Mouse (Mus musculus) thymus, postnatal 4 days (tissue): ENCODE measurements at regions not wholly inside any gene's neighbourhood (a gene's known extent, or its start where the extent isn't known, plus 50 kb on each side); places are given as distances from the start of the nearest gene placed in this dataset.
"Not testable (repeated sequence)": the region's sequence is repeated elsewhere in the genome, so short reads cannot be mapped to it uniquely, and the experiment has no call there.

Experiments
- DNase-seq: peaks from one replicate; pipeline ENCODE4 v3.0.0; 2021

DNA sequence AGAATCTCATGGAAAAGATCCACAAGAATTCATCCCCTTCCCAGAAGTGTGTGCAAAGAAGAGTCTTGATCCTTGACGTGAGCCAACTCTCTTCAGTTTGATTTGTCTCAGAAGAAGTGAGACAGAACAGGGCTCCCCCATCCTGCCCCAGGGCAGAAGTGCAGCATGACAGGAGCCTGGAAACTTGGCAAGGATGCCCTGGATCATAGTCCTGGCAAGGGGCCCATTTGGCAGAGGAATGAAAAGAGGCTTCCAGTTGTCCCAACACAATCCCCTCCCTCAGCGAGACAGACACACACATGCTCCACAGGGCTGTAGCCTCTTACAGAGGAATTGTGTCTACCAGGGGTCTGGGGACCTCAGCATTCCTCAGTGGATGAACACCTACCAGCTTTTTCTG, 102.7 kb downstream of the Ptpn20 start:
- no peak for DNase-seq

DNA sequence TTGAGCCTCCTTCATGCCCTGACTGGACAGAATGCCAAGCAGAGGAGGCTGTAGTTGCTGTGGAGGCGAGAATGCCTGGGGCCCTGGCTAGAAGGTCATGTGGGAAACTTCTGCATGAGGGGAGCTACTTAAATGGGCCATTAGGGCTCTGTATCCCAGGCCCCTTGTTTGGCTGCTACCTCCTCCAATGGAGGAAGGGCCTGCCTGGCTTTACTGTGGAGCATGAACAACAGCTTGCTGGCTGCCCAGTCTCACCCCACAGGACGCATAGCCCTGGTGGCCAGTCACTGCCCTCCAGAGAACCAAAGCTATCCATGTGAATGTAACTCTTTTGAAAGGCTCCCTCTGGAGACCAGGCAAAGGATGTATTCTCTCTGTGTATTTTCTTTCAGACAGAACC, 105.2 kb downstream of the Ptpn20 start:
- DNase-seq, result no peak

DNA sequence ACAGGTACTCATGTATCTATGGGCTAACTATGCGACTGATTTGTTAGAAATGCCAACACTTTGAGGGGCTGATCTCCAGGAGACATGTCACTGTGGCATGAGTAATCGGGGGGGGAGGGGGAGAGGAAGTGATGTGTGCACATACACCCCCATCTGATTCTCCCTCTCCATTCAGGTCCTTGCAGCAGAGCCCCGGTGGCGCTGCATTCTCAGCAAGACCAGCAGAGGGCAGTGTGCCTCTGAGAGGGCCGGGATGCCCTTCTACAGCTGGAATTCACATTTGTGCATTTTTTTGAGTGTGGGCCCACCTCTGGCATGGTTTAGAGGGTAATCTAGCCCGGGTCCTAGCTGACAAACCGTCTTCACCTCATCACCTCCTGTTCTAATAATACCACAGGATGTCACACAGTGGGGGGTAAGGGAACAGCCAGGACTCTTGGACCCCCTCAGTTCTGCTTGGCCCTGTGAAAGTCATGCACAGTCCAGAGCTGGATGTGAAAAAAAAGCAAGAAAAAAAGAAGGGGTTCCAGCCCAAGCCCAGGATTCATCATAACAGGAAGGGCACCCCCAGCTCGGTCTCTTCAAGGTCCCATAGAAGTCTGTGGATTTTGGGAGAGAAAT, 106.5 kb downstream of the Ptpn20 start:
- peak; percentile 76 for DNase-seq

DNA sequence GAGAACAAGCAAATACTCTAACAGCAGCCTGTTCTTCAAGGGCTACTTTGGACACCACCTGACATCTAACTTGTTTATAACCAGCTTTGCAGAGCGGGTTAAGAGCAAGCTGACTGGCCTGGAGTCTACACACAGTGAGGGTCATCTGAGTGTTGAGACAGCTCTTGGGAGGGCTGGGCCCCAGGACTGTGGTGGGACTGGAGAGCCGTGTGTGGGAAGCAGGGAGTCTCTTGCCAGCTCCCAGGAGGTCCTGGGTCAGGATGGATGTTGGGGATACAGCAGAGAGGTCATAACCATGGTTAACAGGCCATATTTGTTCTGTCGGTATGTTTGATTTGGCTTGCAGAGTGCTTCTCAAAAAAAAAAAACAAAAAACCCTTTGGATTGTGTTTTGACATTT, 107.8 kb downstream of the Ptpn20 start:
- no peak for DNase-seq

DNA sequence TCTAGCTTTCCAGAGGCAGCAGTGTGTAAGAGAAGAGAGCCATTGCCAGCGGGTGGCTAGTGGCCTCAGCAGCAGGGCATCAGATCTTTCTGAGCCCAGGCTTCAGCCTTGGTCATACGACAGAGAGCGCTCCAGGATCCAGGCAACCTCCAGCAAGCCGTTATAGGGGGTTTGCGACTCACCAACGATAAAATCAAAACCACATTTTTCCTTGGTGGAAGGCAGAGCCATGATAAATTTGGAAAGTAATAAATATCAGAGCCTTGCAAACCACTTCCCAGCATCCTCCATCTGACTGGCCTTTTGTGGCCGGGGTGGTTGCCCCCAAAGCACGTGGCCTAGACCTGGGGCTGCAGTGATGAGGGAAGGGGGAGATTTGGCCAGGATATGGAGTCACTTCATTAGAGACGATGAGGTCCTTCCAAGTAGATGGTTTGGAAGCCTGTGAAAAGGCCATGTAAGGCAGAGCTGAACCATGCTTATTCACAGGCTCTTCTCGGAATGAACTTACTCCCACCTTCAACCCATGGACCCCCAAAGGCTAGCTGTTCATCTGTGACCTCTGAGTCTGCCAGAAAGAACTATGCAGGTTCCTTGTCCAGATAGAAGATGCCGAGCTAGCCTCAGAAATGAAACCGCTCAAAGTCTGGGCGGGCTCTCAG, 110.9 kb downstream of the Ptpn20 start:
- DNase-seq, result no peak

DNA sequence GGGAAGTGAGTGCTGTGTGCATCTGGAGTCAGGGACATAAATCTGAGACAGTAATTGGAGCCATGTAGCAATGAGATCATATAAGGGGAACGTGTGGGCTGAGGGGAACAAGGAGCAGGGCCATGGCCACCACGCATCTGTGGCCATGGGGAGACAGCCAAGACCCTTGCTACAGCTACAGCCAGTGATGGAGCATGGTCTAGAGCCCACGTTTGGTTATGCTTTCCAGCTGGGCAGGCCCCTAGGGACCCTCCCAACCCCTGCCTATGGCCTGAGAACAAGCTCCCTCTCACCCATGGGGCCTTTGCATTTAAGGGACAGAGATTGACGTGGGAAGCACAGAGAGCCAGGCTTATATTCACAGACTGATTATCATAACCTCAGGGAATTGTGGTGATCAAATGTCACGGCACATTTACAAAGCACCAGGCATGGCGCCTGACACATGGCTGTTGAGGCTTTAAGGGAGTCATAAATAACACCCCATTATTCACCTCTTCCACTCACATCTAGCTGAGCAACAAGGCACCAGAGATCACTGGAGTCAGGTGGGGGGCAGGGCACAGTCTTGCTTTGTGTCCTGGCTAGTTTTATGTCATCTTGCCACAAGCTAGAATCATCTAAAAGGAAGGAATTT, 118.8 kb downstream of the Ptpn20 start:
- DNase-seq, result no peak

DNA sequence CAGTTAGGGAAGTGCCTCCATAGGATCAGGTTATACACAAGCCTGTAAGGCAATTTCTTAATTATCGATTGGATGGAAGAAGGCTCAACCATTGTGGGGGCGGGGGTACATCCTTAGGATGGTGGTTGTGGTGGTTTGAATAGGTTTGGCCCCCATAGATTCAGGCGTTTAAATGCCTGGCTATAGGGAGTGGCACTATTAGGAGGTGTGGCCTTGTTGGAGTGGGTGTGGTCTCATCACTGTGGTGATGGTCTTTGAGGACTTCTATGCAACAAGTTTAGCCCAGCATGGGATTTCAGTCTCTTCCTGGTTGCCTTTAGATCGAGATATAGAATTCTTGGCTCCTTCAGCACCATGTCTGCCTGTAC, 119.3 kb downstream of the Ptpn20 start:
- DNase-seq, result no peak

DNA sequence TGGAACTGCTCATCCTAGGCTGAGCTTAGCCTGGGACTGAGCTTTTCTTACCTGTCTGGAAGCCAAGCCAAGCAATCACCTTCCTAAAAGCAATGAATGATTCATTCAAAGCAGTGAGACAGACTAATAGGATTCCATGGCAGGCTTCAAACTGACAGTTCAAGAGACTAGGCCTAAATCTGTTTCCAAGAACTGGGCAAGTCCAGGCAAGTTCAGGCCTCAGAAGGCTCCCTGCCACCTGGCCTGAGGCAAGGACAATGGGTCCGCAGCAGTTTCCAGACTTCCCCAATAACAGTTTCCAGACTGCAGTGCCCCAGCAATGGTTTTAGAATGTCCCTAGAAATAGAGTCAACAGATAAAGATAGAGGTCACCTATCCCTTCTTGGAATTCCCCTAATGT, 123.5 kb downstream of the Ptpn20 start:
- no peak for DNase-seq

DNA sequence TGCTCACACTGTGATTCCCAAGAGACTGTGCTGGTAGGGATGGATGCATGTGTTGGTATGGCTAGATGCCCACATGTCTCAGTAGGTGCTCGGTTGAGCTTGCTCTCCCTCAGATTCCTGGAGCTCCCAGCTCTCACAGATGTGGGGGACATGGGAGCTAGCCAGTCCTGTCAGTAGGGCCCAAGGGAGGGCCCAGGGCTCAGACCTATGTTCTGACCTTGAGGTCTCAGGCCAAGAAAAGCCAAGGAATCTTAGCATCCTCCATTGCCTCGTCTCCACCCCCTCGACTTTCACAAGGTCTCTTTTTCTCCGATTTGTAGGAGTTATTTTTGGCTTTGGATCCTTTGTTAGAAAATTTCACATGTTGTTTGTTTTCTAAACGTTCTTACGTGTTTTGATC, 130.6 kb downstream of the Ptpn20 start:
- no peak for DNase-seq

DNA sequence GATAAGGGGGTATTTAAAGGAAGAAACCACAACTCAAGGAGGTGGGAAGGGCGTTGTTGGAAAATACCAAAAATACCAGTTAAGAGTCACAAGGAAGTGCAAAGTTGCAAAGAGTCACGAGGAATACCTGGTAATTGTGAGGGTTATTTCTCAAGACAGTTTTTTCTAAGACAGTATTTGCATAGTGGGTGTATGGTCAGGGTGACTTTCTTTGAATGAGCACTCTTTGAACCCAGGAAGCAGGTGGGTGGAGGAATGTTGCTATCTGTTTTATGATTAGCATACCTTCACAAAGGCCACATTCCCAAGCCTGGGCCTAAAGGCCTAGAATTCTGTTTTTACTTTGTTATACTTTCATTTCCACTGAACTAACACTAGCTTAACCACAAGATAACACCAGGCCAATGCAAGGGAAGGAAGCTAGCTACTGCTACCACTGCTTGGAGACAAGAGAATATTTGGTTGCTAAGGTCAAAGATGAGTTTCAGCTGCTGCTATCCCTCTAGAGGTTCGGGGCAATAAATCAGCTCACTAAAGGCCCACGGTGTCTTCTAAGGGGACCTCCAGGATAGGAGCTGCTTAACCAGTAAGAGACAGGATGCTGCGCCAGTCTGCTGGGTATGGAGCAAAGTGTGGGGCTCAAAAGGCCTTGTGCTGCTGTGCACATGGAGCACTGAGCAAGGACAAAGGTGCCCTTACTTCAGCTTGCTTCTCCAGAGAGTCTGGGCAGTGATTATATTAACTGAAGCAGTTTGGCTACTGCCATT, 133.6 kb downstream of the Ptpn20 start:
- DNase-seq, result not testable (repeated sequence)

DNA sequence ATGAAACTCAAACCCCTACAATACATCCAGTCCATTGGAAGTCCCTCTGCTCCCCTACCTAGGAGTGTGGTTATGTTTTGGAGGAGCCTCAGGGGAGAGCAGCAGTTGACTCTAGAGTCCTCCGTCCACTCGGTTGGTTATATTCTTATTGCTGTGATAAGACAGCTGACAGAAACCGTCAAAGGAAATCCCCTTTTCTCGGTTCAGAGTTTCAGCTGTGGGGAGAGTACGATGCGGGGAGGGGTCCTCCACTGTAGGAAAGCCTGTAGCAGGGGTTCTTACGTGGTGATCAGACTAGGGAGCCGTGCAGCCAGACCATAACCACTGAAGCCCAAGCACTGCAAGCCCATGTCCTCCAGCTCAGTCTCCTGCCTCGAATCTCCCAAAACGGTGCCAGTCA, 137.5 kb downstream of the Ptpn20 start:
- no peak for DNase-seq

DNA sequence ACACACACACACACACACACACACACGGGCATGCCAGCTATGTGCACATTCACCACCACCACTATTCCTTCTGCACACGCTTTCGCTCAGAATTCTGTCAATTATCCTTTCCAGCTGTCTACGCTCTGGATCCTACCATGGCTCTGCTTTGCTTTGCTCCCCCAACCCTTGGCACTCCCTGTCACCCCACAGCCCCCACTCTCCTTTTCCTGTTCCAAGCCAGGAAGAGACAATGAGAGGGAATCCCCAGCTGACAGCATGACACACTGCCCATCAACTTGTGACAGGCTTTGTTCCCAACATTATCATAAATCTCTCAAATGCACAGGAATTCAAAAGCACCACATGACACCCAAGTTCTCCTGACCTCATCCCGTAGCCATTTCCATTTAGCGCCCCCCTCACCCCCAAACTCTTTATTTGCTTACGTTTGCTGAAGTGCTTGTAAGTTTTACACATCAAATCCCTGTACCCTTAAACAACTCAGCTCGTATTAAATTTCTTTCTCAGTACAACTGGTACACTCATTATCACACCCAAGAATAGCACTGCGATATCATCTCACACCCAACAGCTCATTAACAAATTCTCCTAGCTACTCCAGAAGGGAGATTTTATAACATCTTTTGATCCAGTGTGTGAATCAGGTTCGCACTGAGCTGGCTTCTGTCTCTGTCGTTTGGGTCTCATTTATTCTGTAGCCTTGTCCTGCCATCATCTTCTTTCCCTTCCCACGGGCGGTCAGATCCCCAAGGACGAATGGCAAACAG, 140.3 kb downstream of the Ptpn20 start:
- no peak for DNase-seq

DNA sequence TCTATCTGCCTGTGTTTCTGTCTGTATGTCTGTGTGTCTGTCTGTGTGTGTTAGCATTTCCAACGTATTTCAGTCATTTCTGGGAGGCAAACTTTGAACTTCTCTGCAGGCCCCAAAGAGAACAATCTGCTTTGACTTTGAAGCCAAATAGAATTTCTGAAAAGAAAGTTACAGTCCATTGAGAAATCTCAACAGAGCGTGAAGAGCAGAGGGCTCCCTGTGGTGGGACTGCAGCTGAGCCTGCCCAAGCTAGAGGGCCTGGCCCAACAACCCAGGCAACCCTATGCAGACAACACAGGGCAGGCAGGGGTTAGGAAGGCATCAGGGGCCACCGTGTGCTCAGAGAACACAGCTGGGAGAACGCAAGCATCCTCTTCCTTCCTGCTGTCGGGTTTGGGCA, 143.7 kb downstream of the Ptpn20 start:
- no peak for DNase-seq

DNA sequence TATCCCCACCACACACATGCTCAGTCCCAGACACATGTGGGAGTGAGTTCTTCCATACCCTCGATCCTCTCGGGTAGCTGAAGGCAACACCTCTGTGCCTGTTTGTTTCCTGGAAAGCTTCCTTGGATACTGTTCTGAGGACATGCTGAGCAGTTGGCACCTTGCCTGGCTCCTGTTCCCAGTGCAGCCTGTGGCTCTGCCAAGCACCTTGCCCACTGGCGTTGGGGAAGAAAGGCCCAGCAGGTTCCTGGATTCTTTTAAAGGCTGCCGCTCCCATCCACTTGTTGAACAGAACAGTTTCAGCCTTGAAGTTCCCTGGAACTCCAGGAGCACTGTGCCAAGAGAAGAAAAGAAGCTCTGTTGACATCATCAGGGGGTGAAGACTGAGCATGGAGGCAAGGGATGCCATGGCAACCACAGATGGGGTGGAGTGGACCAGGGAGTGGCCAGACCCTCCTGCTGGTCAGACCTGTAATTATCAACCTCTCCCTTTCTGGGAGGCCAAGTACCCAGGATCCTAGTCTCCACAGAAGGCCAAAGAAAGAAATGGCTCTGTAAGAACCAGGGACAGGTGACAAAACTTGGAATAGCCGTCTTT, 145.5 kb downstream of the Ptpn20 start:
- DNase-seq, result no peak

DNA sequence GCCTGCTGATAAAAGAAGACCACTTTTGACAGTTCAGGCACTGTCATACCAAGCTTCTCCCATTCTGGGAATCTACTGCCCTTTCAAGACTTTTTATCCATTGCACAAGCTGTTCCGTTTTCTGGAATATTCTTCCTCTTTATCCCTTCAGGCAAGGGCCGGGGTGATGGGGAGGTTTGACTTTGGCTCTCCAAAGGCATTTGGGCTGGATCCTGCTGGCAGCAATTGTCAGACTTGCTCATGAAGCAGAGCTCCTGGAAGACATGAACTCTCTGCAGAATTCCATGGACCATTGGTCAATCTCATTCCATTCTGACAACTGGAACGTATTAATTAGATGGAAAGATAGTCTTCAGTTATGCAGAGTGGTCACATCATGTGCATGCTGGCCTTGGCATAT, 146.6 kb downstream of the Ptpn20 start:
- no peak for DNase-seq

DNA sequence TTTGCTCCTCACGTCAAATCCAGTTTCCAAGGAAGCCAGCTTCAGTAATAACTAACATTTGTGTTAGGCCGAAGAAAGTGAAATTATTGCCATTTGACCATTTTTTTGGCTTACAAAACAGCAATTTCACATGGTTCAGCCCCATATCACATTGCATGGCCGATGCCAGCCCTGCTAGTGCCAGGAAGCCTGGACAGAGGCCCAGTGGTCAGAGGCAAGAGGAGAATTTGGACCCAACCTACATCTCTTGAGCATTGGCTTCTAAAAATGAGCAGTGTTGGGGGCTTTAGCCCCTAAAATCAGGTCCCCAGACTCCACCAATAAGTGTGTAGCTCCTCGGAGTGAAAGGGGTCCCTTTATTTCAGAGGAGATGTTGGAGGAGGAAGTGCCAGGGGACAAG, 157.2 kb downstream of the Ptpn20 start:
- DNase-seq, result no peak

DNA sequence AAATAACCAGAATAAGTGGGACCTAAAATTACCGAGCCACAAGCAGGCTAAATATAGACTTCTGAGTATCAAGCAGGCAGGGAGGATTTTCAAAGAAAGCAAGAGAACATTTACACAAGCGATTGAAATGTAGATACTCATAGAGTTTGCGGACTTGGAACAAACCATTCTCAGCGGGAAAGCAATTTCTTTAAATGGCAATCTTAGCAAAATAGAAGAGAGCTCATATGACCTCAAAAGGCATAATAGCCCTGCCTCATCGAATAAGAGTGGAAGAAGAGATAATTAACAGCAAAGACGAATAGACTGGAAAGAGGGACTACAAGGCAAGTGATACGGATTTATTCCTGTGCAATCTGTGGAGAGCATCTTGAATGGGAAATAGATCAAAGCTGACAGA, 163.7 kb upstream of the Gdf10 start:
- DNase-seq, result no peak

DNA sequence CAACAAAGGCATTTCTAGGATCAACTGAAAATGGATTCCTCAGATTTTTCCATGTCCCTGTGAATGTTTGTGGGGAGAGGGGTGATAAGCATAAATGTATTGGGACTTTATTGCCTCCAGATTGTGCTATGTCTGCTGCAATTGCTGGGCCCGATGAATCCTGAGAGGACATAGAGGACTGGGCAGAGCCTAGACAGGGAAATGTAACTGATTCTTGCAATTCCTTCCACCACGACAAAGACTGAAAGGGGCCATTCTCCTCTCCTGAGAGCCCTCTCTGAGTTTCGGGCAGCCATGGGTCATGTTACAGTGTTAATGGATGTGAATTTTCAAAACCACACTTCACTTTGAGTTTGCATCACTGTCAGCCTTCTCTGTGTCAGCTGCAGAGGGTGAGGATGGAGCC, 159.7 kb upstream of the Gdf10 start:
- no peak for DNase-seq

DNA sequence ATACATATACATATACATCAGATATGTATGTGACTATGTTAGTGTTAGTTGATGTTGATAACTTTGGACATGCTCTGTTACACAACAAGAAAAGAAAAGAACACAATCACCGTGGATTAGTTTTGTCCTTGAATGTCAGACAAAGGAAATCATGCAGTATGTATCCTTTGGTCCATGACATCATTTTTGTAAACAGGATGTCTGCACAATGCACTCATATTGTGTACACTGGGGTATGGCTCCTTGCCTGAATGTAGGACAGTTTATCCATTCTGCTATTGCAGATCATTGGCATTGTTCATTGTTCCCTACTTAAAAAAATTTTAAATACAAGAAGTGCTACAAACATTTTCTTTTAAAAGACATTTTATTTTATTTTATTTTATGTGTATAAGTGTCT, 157.6 kb upstream of the Gdf10 start:
- DNase-seq, result no peak

DNA sequence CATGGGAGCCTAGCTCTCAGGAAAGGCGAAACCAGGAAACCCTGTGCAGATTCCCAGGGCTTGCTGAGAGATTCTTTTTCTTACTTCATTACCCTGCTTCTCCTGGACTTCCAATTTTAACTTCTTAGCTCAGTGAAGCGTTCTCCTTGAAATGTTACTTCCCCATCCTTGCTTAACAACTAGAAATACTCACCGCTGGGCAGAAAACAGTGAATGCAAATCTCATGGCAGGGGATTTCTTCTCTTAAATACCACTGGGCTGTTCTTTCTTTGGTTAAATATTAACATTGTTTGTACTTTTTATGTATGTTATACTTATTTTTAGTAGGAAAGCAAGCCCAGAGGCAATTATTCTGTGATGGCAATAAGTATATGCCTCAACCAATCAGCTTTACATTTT, 151.0 kb upstream of the Gdf10 start:
- no peak for DNase-seq

DNA sequence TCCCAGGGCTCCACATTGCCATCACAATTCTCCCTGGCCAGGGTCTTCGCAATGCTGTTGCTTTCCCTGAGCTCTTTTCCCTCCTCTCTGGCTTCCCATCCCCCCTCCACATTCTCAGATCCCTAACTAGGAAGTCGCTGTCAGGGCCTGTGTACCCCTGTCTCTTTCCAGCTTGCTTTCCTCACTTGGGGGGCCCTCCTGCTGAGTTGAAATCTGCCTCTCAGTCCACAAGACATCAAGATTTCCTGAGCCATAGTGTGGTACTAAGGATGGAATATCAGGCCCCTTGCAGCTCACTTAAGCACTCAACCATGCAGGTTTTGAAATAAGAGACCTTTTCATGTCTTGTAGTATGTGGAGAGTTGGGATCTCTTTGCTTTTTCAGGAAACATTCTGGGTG, 133.8 kb upstream of the Gdf10 start:
- DNase-seq, result no peak

DNA sequence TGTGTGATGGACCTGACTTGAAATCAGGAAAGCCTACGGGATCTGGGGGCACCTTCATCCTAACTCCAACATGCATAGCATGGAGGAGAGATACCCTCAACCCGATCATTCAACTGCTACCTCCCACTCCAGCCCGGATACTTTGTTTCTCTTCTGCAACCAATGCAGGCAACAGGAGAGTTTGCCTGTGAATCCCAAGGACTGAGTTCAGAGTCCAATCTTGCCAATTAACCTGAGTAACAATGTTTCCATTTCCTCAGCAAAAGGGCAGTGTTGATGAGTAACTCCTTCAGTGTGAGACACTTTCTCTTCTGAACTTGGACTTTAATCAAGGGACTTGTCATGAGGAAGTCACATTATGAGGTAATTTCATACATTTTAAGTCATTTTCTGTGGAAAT, 129.1 kb upstream of the Gdf10 start:
- no peak for DNase-seq
